Mouse (Mus musculus) midbrain, postnatal 0 days (tissue): ENCODE data around the gene Lcn8. TPM values are rescaled to one million over a fixed set of nuclear protein-coding genes. Genes with fewer than 3 reads are reported as not detected.

ENCODE experiments used
- ATAC-seq: fragments of 200-750 bp; cut with Nextera tagmentation; 2 replicates; pipeline ENCODE4 v1.8.0; 2017; ENCODE audit warnings: moderate number of reproducible peaks, mild to moderate bottlenecking, moderate TSS enrichment, moderate library complexity; ENCODE audit not compliant: low FRiP score
- DNase-seq: peaks from one replicate; pipeline ENCODE4 v3.0.0-alpha.2; 2015; ENCODE audit warnings: low spot score
- H3K27ac ChIP-seq: fragments of 300-500 bp; sonication (generic); 2 replicates; pipeline ENCODE4 v1.5.1; 2014; ENCODE audit warnings: low read depth, mild to moderate bottlenecking, low read length, mixed read lengths
- H3K27me3 ChIP-seq: fragments of 300-500 bp; sonication (generic); 2 replicates; pipeline ENCODE4 v1.6.1; 2014; ENCODE audit warnings: low read length, control low read depth, mixed read lengths; ENCODE audit not compliant: insufficient read depth
- H3K36me3 ChIP-seq: fragments of 300-500 bp; sonication (generic); 2 replicates; pipeline ENCODE4 v1.6.1; 2014; ENCODE audit warnings: low read length, control low read depth, mixed read lengths; ENCODE audit not compliant: insufficient read depth
- H3K4me1 ChIP-seq: fragments of 300-500 bp; sonication (generic); 2 replicates; pipeline ENCODE4 v1.6.1; 2014; ENCODE audit warnings: mild to moderate bottlenecking, control low read depth, antibody characterized with exemption, low read length, mixed read lengths; ENCODE audit not compliant: insufficient read depth
- H3K4me2 ChIP-seq: fragments of 300-500 bp; sonication (generic); 2 replicates; pipeline ENCODE4 v1.6.1; 2014; ENCODE audit warnings: low read depth, mild to moderate bottlenecking, low read length, mixed read lengths; ENCODE audit not compliant: poor library complexity, severe bottlenecking
- H3K4me3 ChIP-seq: fragments of 300-500 bp; sonication (generic); 2 replicates; pipeline ENCODE4 v1.5.1; 2014; ENCODE audit warnings: low read depth, mild to moderate bottlenecking, low read length, moderate library complexity
- H3K9ac ChIP-seq: fragments of 300-500 bp; sonication (generic); replicated peaks from 2 replicates; pipeline ENCODE4 v1.6.1; 2014; ENCODE audit warnings: mild to moderate bottlenecking, low read length, moderate library complexity, mixed read lengths; ENCODE audit not compliant: poor library complexity, severe bottlenecking
- H3K9me3 ChIP-seq: fragments of 300-500 bp; sonication (generic); 2 replicates; pipeline ENCODE4 v1.6.1; 2016; ENCODE audit warnings: low read length, control low read depth
- CTCF ChIP-seq: IDR thresholded peaks from 2 replicates; pipeline ENCODE4 v1.5.1; 2016; ENCODE audit warnings: antibody characterized with exemption, mild to moderate bottlenecking
- WGBS: fragments of 180-500 bp; shearing (Covaris S2); extraction: QIAGEN DNeasy Blood & Tissue Kit; methylation state at CpG from one replicate; pipeline ENCODE4 v1.1.7; 2014; 5-methylcytosine and 5-hydroxymethylcytosine counted together
- polyA plus RNA-seq: library from polyadenylated mRNA; unstranded; fragments of >200 nt; fragmentation: Nextera tagmentation; extraction: Ambion mirVana; gene quantifications from 2 replicates; pipeline ENCODE4 v1.2.1, GENCODE M21; 2015
- total RNA-seq: library from RNA; depleted of rRNA; stranded (reverse); fragments of >200 nt; gene quantifications from 2 replicates; pipeline ENCODE4 v1.2.3, GENCODE M21; 2014

Gene Lcn8
- total and polyA plus RNA-seq, 2 experiments from 2014 or later = not detected

DNA sequence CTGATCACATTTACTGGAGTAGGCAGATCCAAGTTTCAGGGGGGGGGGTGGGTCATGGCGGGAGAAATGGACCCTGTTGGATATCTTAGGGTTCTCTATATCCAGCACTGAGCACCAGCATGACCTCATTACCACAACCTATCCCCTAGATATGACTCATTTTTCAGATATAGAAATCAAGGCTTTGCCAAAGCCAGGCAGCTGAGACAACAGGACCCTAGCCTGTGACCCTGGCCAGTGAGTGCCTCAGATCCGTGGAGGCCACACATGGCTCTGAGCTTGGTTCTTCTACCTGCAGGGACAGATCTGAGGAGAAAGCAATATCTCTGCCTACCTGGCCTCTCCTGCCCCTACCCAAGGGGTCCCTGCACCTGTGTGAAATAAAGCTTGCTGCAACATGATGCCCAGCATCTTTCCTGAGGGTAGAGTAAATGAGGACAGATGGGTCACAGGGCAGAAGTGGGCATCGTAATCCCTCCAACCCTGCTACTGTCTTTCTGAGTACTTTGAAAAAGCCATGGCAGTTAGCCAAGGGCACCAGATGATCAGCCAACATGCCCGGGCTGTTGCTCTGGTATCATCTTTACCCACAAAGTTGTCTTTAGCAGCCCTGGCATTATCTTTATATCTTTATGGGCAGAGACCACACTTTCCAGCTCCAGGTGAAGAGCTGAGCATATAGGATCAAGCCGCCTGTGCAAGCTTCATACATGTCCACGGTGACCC is 8.5 kb downstream of the Lcn8 start:
- Histone ChIP-seq H3K4me1 (no peaks in the 10 kb centered on the region), H3K27ac (no peak overlapping the region), H3K9ac (no peak overlapping the region), H3K27me3 (no peaks in the 10 kb centered on the region), H3K4me3 (no peak overlapping the region), H3K4me2 (no peak overlapping the region), H3K9me3 (no peaks in the 10 kb centered on the region), H3K36me3 (no peaks in the 10 kb centered on the region)
- ATAC-seq (no peak), DNase-seq (peak; percentile 9)
- TF ChIP-seq CTCF = no peak
- 86% methylated on average over 6 of the region's 6 CpGs for WGBS

DNA sequence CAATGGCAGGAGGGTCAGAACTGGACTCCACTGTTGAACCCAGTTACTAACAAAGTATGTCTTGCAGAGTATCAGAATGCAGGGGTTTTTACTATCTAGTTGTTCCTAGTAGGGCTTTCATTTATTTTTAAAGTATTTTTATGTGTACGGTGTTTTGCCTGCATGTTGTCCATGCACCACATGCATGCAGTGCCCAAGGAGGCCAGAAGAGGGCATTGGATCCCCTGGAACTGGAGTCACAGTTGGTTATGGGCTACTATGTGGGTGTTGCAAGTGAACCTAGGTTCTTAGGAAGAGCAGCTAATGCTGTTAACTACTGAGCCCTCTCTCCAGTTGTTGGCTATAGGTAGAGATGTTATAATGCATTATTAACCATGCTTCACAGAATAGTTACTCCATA is 10.6 kb downstream of the Lcn8 start:
- peak; percentile 21 for DNase-seq
- 71% methylated on average over 1 of the region's 1 CpGs for WGBS
- TF ChIP-seq CTCF = peak; percentile 74

DNA sequence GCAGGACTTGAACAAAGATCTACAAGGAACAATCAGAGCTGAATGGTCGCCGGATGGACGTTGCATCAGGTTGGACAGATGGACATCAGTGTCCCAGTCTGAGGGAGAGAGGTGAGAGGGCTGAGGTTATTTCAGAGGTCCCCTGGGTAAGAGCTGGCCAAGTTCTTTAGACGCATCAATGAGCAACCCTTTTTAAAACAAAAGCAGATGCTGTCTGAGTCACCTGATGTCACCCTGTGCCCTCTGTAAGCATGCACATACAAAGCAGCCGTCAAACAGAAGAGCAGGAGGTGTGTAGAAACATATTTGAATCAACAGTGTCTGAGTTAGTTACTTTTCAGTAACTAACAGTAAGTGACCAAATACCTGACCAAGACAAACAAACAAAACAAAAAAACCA is 11.2 kb downstream of the Lcn8 start:
- ATAC-seq = no peak
- TF ChIP-seq CTCF = no peak
- H3K4me1 ChIP-seq = no peaks in the 10 kb centered on the region

More for the DNA sequence above, 10.6 kb downstream of the Lcn8 start:
- Histone ChIP-seq H3K36me3 (no peaks in the 10 kb centered on the region), H3K9ac (no peak overlapping the region), H3K4me2 (no peak overlapping the region), H3K27me3 (no peaks in the 10 kb centered on the region), H3K4me1 (no peaks in the 10 kb centered on the region), H3K27ac (no peak overlapping the region), H3K9me3 (no peaks in the 10 kb centered on the region), H3K4me3 (no peak overlapping the region)
- ATAC-seq = no peak

DNA sequence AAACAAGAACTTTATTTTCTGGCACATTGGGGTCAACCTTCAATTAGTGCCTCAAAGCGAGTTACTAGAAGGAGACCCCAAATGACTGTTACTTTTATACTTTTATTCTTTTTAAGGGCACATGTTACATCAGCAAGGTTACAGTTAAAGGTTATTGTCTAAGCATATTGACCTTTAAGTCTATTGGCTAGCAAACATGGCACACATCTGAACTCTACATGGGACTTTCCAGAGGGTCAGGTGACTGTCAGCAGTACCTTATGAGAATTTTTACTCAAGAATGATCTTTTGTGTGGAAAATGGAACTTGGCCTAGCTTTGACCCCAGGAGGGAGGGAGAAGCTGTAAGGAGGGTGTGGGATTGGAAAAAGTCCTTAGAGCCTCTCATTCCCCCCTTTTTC is 13.6 kb downstream of the Lcn8 start:
- TF ChIP-seq CTCF = no peak
- H3K4me3 ChIP-seq = no peak overlapping the region
- no peak overlapping the region for H3K9ac ChIP-seq
- WGBS = 68% methylated on average over 1 of the region's 1 CpGs
- ATAC-seq = no peak
- no peak for DNase-seq
- H3K4me1 ChIP-seq = no peaks in the 10 kb centered on the region
- no peak overlapping the region for H3K4me2 ChIP-seq
- H3K27me3 ChIP-seq = no peaks in the 10 kb centered on the region
- no peak overlapping the region for H3K27ac ChIP-seq
- no peaks in the 10 kb centered on the region for H3K36me3 ChIP-seq
- no peaks in the 10 kb centered on the region for H3K9me3 ChIP-seq

More for the DNA sequence above, 11.2 kb downstream of the Lcn8 start:
- Histone ChIP-seq H3K9me3 (no peaks in the 10 kb centered on the region), H3K4me2 (no peak overlapping the region), H3K9ac (no peak overlapping the region), H3K27ac (no peak overlapping the region), H3K4me3 (no peak overlapping the region), H3K36me3 (no peaks in the 10 kb centered on the region), H3K27me3 (no peaks in the 10 kb centered on the region)
- DNase-seq = no peak
- WGBS = 84% methylated on average over 5 of the region's 5 CpGs

DNA sequence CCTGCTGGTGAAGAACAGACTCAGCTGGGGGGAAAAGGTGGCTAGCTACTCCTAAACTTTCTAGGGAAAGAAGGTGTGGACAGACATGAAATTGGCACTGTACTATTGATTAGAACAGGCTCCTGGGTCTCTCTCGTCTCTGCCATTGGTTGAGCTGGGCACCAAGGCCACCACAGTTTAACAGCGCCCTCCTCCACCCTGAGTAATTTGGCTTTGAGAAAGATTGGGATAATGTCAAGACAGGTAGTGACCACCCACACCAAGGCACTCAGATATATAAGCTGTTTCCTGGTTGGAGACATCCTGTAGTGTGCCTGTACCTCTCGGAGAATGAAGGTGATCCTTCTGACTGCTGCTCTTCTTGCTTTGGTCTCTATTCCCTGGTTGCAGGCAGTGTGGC is 23.6 kb downstream of the Lcn8 start, which contains the start of gene Lcn6:
Gene Lcn6, plus strand, starts transcription at position 301 of the 400 bp plus-strand sequence.
- 91% methylated on average over 3 of the region's 3 CpGs for WGBS
- Histone ChIP-seq H3K9me3 (no peaks in the 10 kb centered on the region), H3K36me3 (no peaks in the 10 kb centered on the region), H3K9ac (no peak within 1 kb of the TSS), H3K27ac (no peak within 1 kb of the TSS), H3K4me1 (no peaks in the 10 kb centered on the region), H3K4me2 (no peak within 1 kb of the TSS), H3K4me3 (no peak within 1 kb of the TSS), H3K27me3 (no peaks in the 10 kb centered on the region)
- ATAC-seq (no peak), DNase-seq (no peak)
- no peak for TF ChIP-seq CTCF

DNA sequence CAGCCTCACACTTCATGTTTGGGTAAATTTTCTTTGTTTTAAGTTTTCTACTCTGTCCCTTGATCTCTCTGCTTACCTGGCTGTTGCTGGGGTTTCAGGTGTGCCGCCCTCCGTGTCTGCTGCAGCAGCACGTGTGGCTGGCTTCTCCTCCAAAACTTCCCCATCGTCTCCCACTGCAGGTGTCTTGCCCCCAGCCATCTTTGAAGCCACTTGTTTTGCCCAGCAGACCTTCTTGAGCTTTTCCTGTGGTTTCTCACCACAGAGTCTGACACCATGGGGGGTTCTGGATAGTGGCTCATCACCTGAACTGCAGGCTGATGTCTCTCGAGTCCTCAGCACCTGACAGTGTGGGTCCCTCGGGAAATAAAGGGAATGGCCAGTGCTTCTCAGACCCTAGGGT is 26.6 kb downstream of the Lcn8 start:
- H3K4me2 ChIP-seq = no peak overlapping the region
- no peak for DNase-seq
- ATAC-seq = no peak
- TF ChIP-seq CTCF = no peak
- no peaks in the 10 kb centered on the region for H3K9me3 ChIP-seq
- H3K4me1 ChIP-seq = no peaks in the 10 kb centered on the region
- WGBS = 88% methylated on average over 6 of the region's 6 CpGs
- no peaks in the 10 kb centered on the region for H3K27me3 ChIP-seq
- no peak overlapping the region for H3K9ac ChIP-seq
- H3K4me3 ChIP-seq = no peak overlapping the region
- H3K36me3 ChIP-seq = no peaks in the 10 kb centered on the region
- no peak overlapping the region for H3K27ac ChIP-seq
